Mouse (Mus musculus): ENCODE results near the gene Tmem94.

DNA sequence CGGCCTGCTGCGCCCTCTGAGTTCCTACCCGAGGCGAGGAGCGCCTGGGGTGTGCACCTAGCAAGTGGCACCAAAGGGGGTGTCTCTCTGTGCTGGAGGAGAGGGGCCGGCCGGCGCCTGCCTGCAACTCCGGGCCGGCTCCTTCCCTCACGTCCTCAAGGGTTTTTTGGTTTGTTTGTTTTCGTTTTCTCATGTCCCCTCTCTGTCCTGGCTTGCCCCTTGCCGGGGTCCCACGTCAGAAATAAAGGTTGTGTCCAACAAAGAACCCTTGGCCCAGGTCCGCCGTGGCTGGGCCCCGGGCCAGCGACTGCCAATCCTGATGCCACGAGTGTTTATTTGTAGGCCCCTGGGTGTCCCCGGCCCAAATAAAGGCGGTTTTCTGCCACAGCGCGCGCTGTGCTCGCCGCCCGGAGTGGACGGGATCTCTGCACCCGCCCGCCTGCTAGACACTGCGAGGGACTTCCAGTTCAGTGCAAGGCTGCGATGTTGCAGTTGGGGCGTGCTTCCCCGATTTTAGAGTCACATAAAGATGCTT is 441 bp downstream of the Tmem94 start:
- TF ChIP-seq GATA1 (IDR thresholded peaks at IDR 0.05; ENCODE audit: borderline replicate concordance, low read length) (no peak), FLI1 (IDR thresholded peaks at IDR 0.05; ENCODE audit: low read length) (no peak)

All from megakaryocyte, embryonic 14.5 days (primary cell).